Mouse (Mus musculus): ENCODE data around the gene Acsl5. TPM values are rescaled to one million over a fixed set of nuclear protein-coding genes. Genes with fewer than 3 reads are reported as not detected.

The Acsl5 gene
- polyA plus RNA-seq, 2 experiments = 13.6 to 42.8 TPM

DNA sequence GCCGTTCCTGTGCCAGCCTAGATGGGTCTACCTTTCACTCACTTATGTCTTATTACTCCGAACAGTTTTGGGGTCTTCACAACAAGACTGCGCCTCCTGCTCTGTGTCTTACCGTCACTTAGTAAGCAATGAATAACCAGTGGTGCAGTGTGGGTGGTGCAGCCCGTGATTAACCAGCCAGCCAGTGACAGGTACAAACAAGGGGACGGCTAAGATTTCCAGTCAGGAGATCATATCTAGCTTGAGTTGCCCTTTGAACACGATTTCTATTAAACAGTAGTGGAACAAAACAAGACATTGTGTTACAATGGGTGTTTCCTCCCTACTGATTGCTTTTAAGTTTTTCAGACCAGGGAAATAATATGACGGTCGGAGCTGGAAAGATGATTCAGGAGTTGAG is 91.5 kb downstream of the Acsl5 start:
- H3K4me2 ChIP-seq (replicated peaks; ENCODE audit: low read depth, low read length, severe bottlenecking) = no peak overlapping the region
- H3K27ac ChIP-seq (replicated peaks; ENCODE audit: low read depth, low read length) = no peak overlapping the region
- H3K27me3 ChIP-seq (ENCODE audit: control insufficient read depth, insufficient read depth, low read length) = no peaks in the 10 kb centered on the region
- ATAC-seq (ENCODE audit: low FRiP score, low read depth) = no peak
- DNase-seq (ENCODE audit: low spot score) = no peak
- no peak overlapping the region for H3K9ac ChIP-seq (ENCODE audit: low read depth, low read length, severe bottlenecking)
- H3K36me3 ChIP-seq (ENCODE audit: control insufficient read depth, insufficient read depth, low read length) = no peaks in the 10 kb centered on the region
- no peak overlapping the region for H3K4me3 ChIP-seq (replicated peaks; ENCODE audit: low read length)
- H3K4me1 ChIP-seq (ENCODE audit: control insufficient read depth, insufficient read depth, low read length) = peaks cover 11% of the 10 kb centered on the region
- TF ChIP-seq POLR2A (IDR thresholded peaks at IDR 0.05; ENCODE audit: borderline replicate concordance, extremely low read depth, insufficient read depth, insufficient read length) = no peak
- WGBS = 88% methylated on average over 9 of the region's 9 CpGs
- H3K9me3 ChIP-seq (ENCODE audit: control insufficient read depth, low read length) = no peaks in the 10 kb centered on the region

Other genes starting within 250 kb of the Acsl5 start
- gene Gpam, start 124.7 kb upstream of the Acsl5 start, polyA plus RNA-seq (2012; rRNA removed) = 15.9 and 19.1 TPM in 2 replicates
- 16.0 and 18.2 TPM in 2 replicates for gene Gpam, start 124.7 kb upstream of the Acsl5 start, polyA plus RNA-seq (2014; fragmentation: Nextera tagmentation; extraction: Ambion mirVana)
- gene Tectb, start 71.2 kb upstream of the Acsl5 start, polyA plus RNA-seq (2012; rRNA removed) = not detected in 2 replicates
- 0.11 TPM in 1 of 2 replicates, not detected in the other for gene Tectb, start 71.2 kb upstream of the Acsl5 start, polyA plus RNA-seq (2014; fragmentation: Nextera tagmentation; extraction: Ambion mirVana)
- gene Gucy2g, start 10.7 kb upstream of the Acsl5 start, polyA plus RNA-seq (2012; rRNA removed) = 0.11 and 0.13 TPM in 2 replicates
- gene Gucy2g, start 10.7 kb upstream of the Acsl5 start, polyA plus RNA-seq (2014; fragmentation: Nextera tagmentation; extraction: Ambion mirVana) = 0.04 TPM in 1 of 2 replicates, not detected in the other
- 27.8 and 32.6 TPM in 2 replicates for gene Zdhhc6, start 64.1 kb downstream of the Acsl5 start, polyA plus RNA-seq (2012; rRNA removed)
- 78.9 and 85.1 TPM in 2 replicates for gene Zdhhc6, start 64.1 kb downstream of the Acsl5 start, polyA plus RNA-seq (2014; fragmentation: Nextera tagmentation; extraction: Ambion mirVana)
- 12.8 and 14.7 TPM in 2 replicates for gene Vti1a, start 64.4 kb downstream of the Acsl5 start, polyA plus RNA-seq (2012; rRNA removed)
- gene Vti1a, start 64.4 kb downstream of the Acsl5 start, polyA plus RNA-seq (2014; fragmentation: Nextera tagmentation; extraction: Ambion mirVana) = 22.8 and 23.8 TPM in 2 replicates